Mouse (Mus musculus) small intestine, adult 2 months (tissue): ENCODE measurements around the gene Zbed3.

Experiments used
- CTCF ChIP-seq: fragments of 200-500 bp; IDR thresholded peaks from 2 replicates; pipeline ENCODE4 v1.5.1; 2012; ENCODE audit warnings: low read depth, mild to moderate bottlenecking, control low read depth, inconsistent platforms, low read length, moderate library complexity, mixed read lengths; ENCODE audit not compliant: insufficient replicate concordance, insufficient read length; ENCODE audit errors: extremely low read depth
- POLR2A ChIP-seq: fragments of 200-500 bp; IDR thresholded peaks from 2 replicates; pipeline ENCODE4 v1.6.1; 2012; ENCODE audit warnings: low read depth, mild to moderate bottlenecking, control low read depth, inconsistent platforms, low read length, moderate library complexity

DNA sequence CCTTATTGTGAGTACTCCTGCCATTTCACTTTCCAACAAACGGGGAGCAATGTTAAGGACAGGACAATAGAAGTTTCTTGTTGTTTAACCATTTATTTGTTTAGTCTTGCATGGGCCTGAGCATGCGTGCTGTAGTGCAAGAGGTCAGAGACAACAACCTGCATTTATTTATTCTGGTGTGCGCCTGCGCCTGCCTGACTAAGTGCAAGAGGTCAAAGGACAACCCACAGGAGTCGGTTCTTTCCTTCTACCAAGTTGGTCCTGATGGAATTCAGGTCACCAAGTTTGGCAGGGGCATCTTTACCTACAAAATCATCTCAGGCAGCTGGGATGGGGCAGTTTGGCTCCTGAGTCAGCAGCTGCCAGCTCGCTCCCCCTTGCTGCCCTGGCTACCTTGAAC lies 22.5 kb downstream of the Zbed3 start:
- TF ChIP-seq CTCF (no peak), POLR2A (no peak)
